Mouse (Mus musculus) ES-E14 (cell line): Measurements from ENCODE around the gene Pigt.

Experiments used
- CHD2 ChIP-seq: IDR thresholded peaks from 2 replicates; pipeline ENCODE4 v1.6.1; 2014; ENCODE audit warnings: mild to moderate bottlenecking, low read depth, low read length, inconsistent platforms
- HCFC1 ChIP-seq: IDR thresholded peaks from 2 replicates; pipeline ENCODE4 v1.6.1; 2012; ENCODE audit warnings: low read length, inconsistent platforms, borderline replicate concordance; ENCODE audit not compliant: insufficient read depth
- MAFK ChIP-seq: IDR thresholded peaks from 2 replicates; pipeline ENCODE4 v1.6.1; 2014; ENCODE audit warnings: mild to moderate bottlenecking, low read depth, low read length, inconsistent platforms; ENCODE audit not compliant: insufficient read depth
- ZC3H11A ChIP-seq: IDR thresholded peaks from 2 replicates; pipeline ENCODE4 v1.6.1; 2012; ENCODE audit warnings: low read depth, mild to moderate bottlenecking, inconsistent platforms, low read length, borderline replicate concordance
- ZNF384 ChIP-seq: IDR thresholded peaks from 2 replicates; pipeline ENCODE4 v1.6.1; 2012; ENCODE audit warnings: low read depth, low read length, inconsistent platforms

GRCm38 (mm10) chr2:164550895-164551269 is 53.6 kb downstream of the Pigt start:
- TF ChIP-seq ZC3H11A (no peak), HCFC1 (no peak), MAFK (no peak), CHD2 (no peak), ZNF384 (no peak)
